Mouse (Mus musculus): ENCODE measurements at regions not wholly inside any gene's neighbourhood (a gene's known extent, or its start where the extent isn't known, plus 50 kb on each side); places are given as distances from the start of the nearest gene placed in this dataset.

DNA sequence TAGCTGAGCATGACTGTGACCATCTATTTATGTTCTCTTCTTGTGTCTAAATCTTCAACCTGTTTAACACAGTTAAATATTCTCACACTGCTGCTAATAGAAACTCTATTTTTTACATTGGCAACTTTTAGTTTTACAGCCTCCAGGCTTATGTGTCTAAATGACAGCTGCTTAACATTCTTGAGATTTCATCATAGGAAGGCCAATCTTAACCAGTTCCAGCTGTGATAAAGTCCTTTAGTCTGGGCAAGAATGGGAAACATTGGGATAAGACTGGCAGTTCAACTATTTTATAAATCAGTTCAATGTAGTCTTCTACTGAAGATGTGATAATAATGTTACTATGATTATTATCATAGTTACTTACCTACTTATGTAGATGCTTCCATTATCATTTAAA is 308.9 kb upstream of the Adamts5 start:
- no peak for TF ChIP-seq CTCF (conservative IDR thresholded peaks at IDR 0.05; ENCODE audit: low read length)
- no peak for TF ChIP-seq NANOG (IDR thresholded peaks at IDR 0.05; ENCODE audit: borderline replicate concordance, low read length)

All from E14TG2a.4 (cell line).